In genomic region chr1:35823981-35824880, GRCm38 (mm10) we compare ENCODE assay signal across 13 mouse cellular contexts.
DNase-seq lines count a peak whose midpoint lies in the region; ATAC-seq lines count a peak whose summit lies in the region.
"Had no signal": no experiment of that assay in that cellular context is flagged by ENCODE, and none has a peak within 500 bp of the region (broad histone marks: within the 10 kb centered on the region; RNA-seq: fewer than 3 reads in every experiment).

No protein-coding gene starts in this region.

- peak overlapping the region; percentile 64; the same call in 1 of the 2 replicates for H3K27ac ChIP-seq in hindbrain, embryonic 10.5 days
- no peak overlapping the region for H3K27ac ChIP-seq in hindbrain, embryonic 12.5 days
- H3K27ac ChIP-seq in embryonic facial prominence, embryonic 11.5 days (replicated peaks; ENCODE audit: low read depth, low read length): no peak overlapping the region
- H3K27ac ChIP-seq: embryonic facial prominence, embryonic 15.5 days; kidney, embryonic 15.5 days; macrophage; neural tube, embryonic 13.5 days had no signal

- H3K4me3 ChIP-seq in hindbrain, embryonic 10.5 days: no peak overlapping the region
- no peak overlapping the region for H3K4me3 ChIP-seq in hindbrain, embryonic 12.5 days
- no peak overlapping the region for H3K4me3 ChIP-seq in embryonic facial prominence, embryonic 11.5 days (ENCODE audit: low read depth, low read length)
- H3K4me3 ChIP-seq: embryonic facial prominence, embryonic 15.5 days; kidney, embryonic 15.5 days; neural tube, embryonic 13.5 days had no signal

- DNase-seq in hindbrain, embryonic 10.5 days (ENCODE audit: low spot score): no peak
- DNase-seq in testis, postnatal 10 days (ENCODE audit: low spot score): peak; percentile 28
- DNase-seq in testis, postnatal 14 days (ENCODE audit: low spot score): no peak
- peak; percentile 26 for DNase-seq in embryonic facial prominence, embryonic 11.5 days (ENCODE audit: low spot score)
- DNase-seq in thymus, postnatal 36 days: no peak
- DNase-seq in layer of hippocampus, adult 11-12 months (ENCODE audit: low spot score): no peak
- DNase-seq: adrenal gland, postnatal 25 days; gastrocnemius, postnatal 36 days had no signal

- H3K27me3 ChIP-seq in hindbrain, embryonic 10.5 days (ENCODE audit: insufficient read depth, poor library complexity, severe bottlenecking): no peaks in the 10 kb centered on the region
- H3K27me3 ChIP-seq in hindbrain, embryonic 12.5 days: no peaks in the 10 kb centered on the region
- no peaks in the 10 kb centered on the region for H3K27me3 ChIP-seq in embryonic facial prominence, embryonic 11.5 days (ENCODE audit: control insufficient read depth, insufficient read depth, low read length)
- H3K27me3 ChIP-seq: embryonic facial prominence, embryonic 15.5 days; kidney, embryonic 15.5 days; neural tube, embryonic 13.5 days had no signal

- 62% methylated on average over 24 of the region's 24 CpGs for WGBS in hindbrain, embryonic 10.5 days
- WGBS in hindbrain, embryonic 12.5 days: 52% methylated on average over 24 of the region's 24 CpGs
- 51% methylated on average over 24 of the region's 24 CpGs for WGBS in embryonic facial prominence, embryonic 11.5 days

- no peaks in the 10 kb centered on the region for H3K9me3 ChIP-seq in hindbrain, embryonic 10.5 days
- H3K9me3 ChIP-seq in hindbrain, embryonic 12.5 days (replicated peaks): 0 out of 2 replicates have a peak, but pooled peaks cover 4% of the 10 kb centered on the region
- no peaks in the 10 kb centered on the region for H3K9me3 ChIP-seq in embryonic facial prominence, embryonic 11.5 days (replicated peaks; ENCODE audit: control insufficient read depth, low read length)
- H3K9me3 ChIP-seq: embryonic facial prominence, embryonic 15.5 days; kidney, embryonic 15.5 days; neural tube, embryonic 13.5 days had no signal

- H3K4me1 ChIP-seq in hindbrain, embryonic 10.5 days (replicated peaks): peaks cover 53% of the 10 kb centered on the region
- H3K4me1 ChIP-seq in hindbrain, embryonic 12.5 days: peaks cover 12% of the 10 kb centered on the region; the same call in 1 of the 2 replicates
- H3K4me1 ChIP-seq in embryonic facial prominence, embryonic 11.5 days (ENCODE audit: control insufficient read depth, insufficient read depth, low read length): no peaks in the 10 kb centered on the region; the same call in 1 of the 2 replicates

- no peaks in the 10 kb centered on the region for H3K36me3 ChIP-seq in hindbrain, embryonic 10.5 days
- H3K36me3 ChIP-seq in hindbrain, embryonic 12.5 days: no peaks in the 10 kb centered on the region
- no peaks in the 10 kb centered on the region for H3K36me3 ChIP-seq in embryonic facial prominence, embryonic 11.5 days (replicated peaks; ENCODE audit: control insufficient read depth, insufficient read depth, low read depth, low read length)
- H3K36me3 ChIP-seq: embryonic facial prominence, embryonic 15.5 days; kidney, embryonic 15.5 days; neural tube, embryonic 13.5 days had no signal

- ATAC-seq in hindbrain, embryonic 12.5 days (ENCODE audit: low FRiP score): no peak
- no peak for ATAC-seq in embryonic facial prominence, embryonic 11.5 days (replicated peaks; ENCODE audit: insufficient number of reproducible peaks, low FRiP score, low TSS enrichment, low read depth)

- H3K4me2 ChIP-seq in hindbrain, embryonic 12.5 days (replicated peaks): no peak overlapping the region
- H3K4me2 ChIP-seq in embryonic facial prominence, embryonic 11.5 days (ENCODE audit: low read depth, low read length): no peak overlapping the region
- H3K4me2 ChIP-seq: embryonic facial prominence, embryonic 15.5 days; kidney, embryonic 15.5 days; neural tube, embryonic 13.5 days had no signal

- H3K9ac ChIP-seq in hindbrain, embryonic 12.5 days: no peak overlapping the region
- H3K9ac ChIP-seq in embryonic facial prominence, embryonic 11.5 days (replicated peaks; ENCODE audit: low read length): no peak overlapping the region
- H3K9ac ChIP-seq: embryonic facial prominence, embryonic 15.5 days; kidney, embryonic 15.5 days; neural tube, embryonic 13.5 days had no signal

Comparison
In these comparisons a context has a peak if more than half of its experiments do, and no peak if none do; other contexts are left out.
1. DNase-seq: peak in testis, postnatal 10 days (single experiment) and embryonic facial prominence, embryonic 11.5 days (single experiment); none in hindbrain, embryonic 10.5 days (single experiment), testis, postnatal 14 days (single experiment), thymus, postnatal 36 days (0 of 2) and layer of hippocampus, adult 11-12 months (single experiment).